Mouse (Mus musculus): ENCODE measurements around the gene Abcb4. TPM values are rescaled to one million over a fixed set of nuclear protein-coding genes. Genes with fewer than 3 reads are reported as not detected.

The Abcb4 gene
- 1 to 10 TPM; 1.1 to 2.3 TPM for total RNA-seq (2023)

GRCm38 (mm10) chr5:8893300-8894103, at the start of gene Abcb4:
Gene Abcb4 (plus strand): TSS chr5:8893717.

DNA sequence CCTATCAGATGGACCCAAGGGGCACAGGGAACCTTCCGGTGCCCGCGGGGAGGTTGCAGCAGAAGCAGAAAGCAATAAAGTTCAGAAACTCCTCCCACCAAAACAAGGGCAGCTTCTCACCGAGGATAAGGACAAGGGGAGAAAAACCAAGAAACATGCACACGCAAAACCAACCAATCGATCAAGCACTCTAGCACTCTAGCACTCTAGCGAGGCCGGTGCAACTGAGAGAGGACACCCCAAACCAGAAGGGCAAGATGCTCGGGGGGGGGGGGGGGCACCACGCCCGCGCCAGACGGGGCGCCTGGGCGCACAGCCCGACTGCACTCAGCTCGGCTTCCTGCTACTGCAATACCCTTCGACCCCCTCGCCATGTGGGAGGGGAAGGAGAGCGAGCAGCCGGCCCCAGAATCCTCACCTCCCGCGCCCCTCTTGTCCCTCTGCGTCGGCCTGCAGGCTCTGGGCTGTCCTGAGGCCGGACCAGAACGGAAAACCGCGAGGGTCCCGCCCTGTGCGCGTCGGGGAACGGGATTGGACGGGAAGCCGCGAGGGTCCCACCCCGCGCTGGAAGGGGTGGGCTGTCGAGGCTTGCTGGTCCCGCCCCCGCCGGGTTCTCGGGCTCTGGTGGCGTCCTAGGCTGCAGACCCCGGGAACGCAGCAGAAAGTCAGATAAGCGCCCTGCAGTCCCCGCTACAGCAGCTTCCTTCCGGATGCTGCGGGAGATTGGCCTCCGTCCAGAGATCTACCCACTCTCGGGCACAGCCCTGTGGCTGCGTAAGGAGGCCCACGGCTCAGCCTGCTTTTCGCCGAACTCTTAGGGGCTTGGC, 103.4 kb downstream of the Abcb4 start, which contains the start of gene Crot:
Gene Crot (minus strand): TSS at position 639 of the 827 bp plus-strand sequence.

Other genes with a start within 250 kb of the Abcb4 start
- gene Abcb1a, start 233.6 kb upstream of the Abcb4 start, total RNA-seq (2023) = 10 to 100 TPM; 15.3 to 25.8 TPM
- gene Abcb1b, start 95.6 kb upstream of the Abcb4 start, total RNA-seq (2023) = 10 to 100 TPM; 15.3 to 18.3 TPM
- 10 to 100 TPM; 27.2 to 32.7 TPM for gene Crot, start 103.6 kb downstream of the Abcb4 start, total RNA-seq (2023)
- 10 to 100 TPM; 37.5 to 43.5 TPM for gene Tmem243, start 207.0 kb downstream of the Abcb4 start, total RNA-seq (2023)

Measured in T-cell, adult 66 days (primary cell).